Mouse (Mus musculus): ENCODE results near the gene Hmgb4. TPM values are rescaled to one million over a fixed set of nuclear protein-coding genes. Genes with fewer than 3 reads are reported as not detected.

Gene Hmgb4
- total RNA-seq, 2 experiments from 2014 or later, result not detected

DNA sequence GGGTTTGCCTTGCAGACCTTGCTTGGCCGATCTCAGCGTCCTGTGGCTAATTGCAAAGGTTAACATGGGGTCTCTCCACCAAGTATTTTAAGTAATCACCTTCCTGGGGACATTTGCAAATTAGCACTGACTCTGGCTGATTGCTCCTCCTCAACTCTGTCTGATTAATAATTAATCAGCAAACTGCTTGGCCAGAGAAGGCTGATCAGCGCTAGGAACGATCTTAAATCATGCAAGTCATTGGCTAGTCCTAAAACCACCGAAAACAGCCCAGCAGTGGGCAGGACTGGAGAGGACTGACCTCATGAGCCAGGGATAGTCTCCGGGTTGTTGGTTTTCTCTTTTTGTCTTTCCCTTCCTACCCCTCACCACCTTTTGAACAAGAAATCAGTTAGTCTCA is 36.3 kb downstream of the Hmgb4 start:
- no peak for DNase-seq

DNA sequence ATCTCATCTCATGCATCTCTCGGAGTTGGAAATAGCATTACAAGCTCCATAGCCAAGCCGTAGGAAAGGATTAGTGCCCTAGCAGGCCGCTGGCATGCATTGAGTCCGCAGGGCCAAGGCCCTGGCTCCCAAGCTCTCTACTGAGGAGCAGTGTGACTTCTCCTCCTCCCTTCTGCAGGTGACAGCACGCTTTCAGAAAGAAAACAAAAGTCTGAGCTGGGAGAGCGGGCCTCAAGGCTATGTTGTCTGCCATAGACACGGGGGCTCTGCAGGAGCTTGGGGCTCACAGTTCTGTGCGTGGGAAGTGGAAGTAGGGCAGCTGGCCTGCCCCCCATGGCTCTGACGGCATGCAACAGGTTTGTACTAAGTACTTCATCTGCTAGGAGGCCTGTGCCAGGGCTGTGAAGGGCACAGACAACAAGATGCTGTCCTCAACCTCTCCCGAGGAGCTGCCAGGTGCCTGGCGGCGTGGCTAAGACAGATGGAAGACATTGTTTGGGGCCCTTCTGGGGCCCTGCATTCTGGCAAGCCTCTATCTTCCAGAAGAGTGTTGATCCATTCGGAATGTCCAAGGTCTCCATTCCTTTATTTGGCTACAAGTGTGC is 42.7 kb downstream of the Hmgb4 start:
- no peak for DNase-seq

All from adrenal gland, postnatal 10 days (tissue).